Mouse (Mus musculus) lung, postnatal 25 days (tissue): ENCODE measurements around the gene Me1.

Experiments used
- DNase-seq: peaks from one replicate; pipeline ENCODE4 v3.0.0; 2022; ENCODE audit warnings: low spot score

Gene Me1

DNA sequence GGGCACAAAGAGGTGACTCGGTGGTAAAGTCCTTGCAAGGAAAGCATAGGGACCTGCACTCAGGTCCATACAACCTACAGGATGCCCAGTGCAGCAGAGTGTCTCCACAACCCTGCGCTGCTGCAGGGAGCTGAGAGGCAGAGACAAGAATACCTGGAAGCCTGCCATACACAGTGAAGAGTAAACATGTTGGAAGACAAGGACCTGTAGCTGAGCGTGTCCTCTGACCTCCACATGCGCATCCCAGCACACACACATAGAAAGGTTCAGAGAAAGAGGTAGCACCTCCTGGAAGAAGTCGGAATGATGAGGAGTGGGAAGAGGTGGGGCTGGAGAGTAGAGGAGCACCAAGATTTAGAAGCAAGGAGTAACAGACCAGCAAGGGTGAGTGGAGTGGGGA, 161.7 kb downstream of the Me1 start:
- DNase-seq = no peak
